Mouse (Mus musculus) heart, adult 2 months (tissue): Measurements from ENCODE around the gene Tbc1d15. TPM values are rescaled to one million over a fixed set of nuclear protein-coding genes. Genes with fewer than 3 reads are reported as not detected.

Source experiments
- DNase-seq, 2 experiments: peaks; one replicate each; pipeline ENCODE4 v3.0.0; 2021
- H3K27ac ChIP-seq: fragments of 200-600 bp; 2 replicates; pipeline ENCODE4 v1.8.1; 2022
- H3K27me3 ChIP-seq: fragments of 200-500 bp; 2 replicates; pipeline ENCODE4 v1.6.1; 2012; ENCODE audit warnings: mild to moderate bottlenecking, low read length, inconsistent platforms, mixed read lengths; ENCODE audit not compliant: control insufficient read depth, insufficient read depth
- H3K36me3 ChIP-seq: fragments of 200-500 bp; 2 replicates; pipeline ENCODE4 v1.6.1; 2012; ENCODE audit warnings: low read length, inconsistent platforms; ENCODE audit not compliant: control insufficient read depth, insufficient read depth
- H3K4me1 ChIP-seq: fragments of 200-500 bp; 2 replicates; pipeline ENCODE4 v1.6.1; 2011; ENCODE audit warnings: low read length; ENCODE audit not compliant: control insufficient read depth, insufficient read depth
- H3K4me3 ChIP-seq: fragments of 200-600 bp; 2 replicates; pipeline ENCODE4 v1.8.1; 2022
- H3K79me2 ChIP-seq: fragments of 200-500 bp; replicated peaks from 2 replicates; pipeline ENCODE4 v1.6.1; 2012; ENCODE audit warnings: mild to moderate bottlenecking, inconsistent platforms, low read length, moderate library complexity, mixed read lengths; ENCODE audit not compliant: control insufficient read depth, insufficient read depth
- H3K9ac ChIP-seq: fragments of 200-500 bp; 2 replicates; pipeline ENCODE4 v1.6.1; 2012; ENCODE audit warnings: low read depth, mild to moderate bottlenecking, control low read depth, inconsistent platforms, low read length, mixed read lengths
- CTCF ChIP-seq: fragments of 200-600 bp; IDR thresholded peaks from 2 replicates; pipeline ENCODE4 v1.8.1; 2022; ENCODE audit warnings: antibody characterized with exemption, mild to moderate bottlenecking, moderate library complexity
- EP300 ChIP-seq: fragments of 200-500 bp; IDR thresholded peaks from 2 replicates; pipeline ENCODE4 v1.6.1; 2011; ENCODE audit warnings: low read depth, low read length, control low read depth; ENCODE audit not compliant: insufficient read depth
- POLR2A ChIP-seq: fragments of 200-500 bp; IDR thresholded peaks from 2 replicates; pipeline ENCODE4 v1.6.1; 2011; ENCODE audit warnings: mild to moderate bottlenecking, low read depth, low read length, control low read depth; ENCODE audit not compliant: insufficient read depth
- WGBS: fragments of 180-500 bp; shearing (Covaris S2); methylation state at CpG from one replicate; pipeline ENCODE4 v1.1.7; 2018; 5-methylcytosine and 5-hydroxymethylcytosine counted together
- intact Hi-C: fragments of 180-260 bp; cut with DNase I; formaldehyde crosslinking; loops from one replicate; pipeline ENCODE4 v1.15.1; 2025
- polyA plus RNA-seq: library from polyadenylated mRNA; depleted of rRNA; stranded (reverse); fragments of >200 nt; gene quantifications from 2 replicates; pipeline ENCODE4 v1.2.3, GENCODE M21; 2012
- total RNA-seq, 2 experiments: library from RNA; stranded (reverse); gene quantifications; 2 replicates each; pipeline ENCODE4 v1.2.3; 2021

Tbc1d15 gene
- total and polyA plus RNA-seq, 3 experiments, result 6.7 to 56.9 (median 42.7) TPM

DNA sequence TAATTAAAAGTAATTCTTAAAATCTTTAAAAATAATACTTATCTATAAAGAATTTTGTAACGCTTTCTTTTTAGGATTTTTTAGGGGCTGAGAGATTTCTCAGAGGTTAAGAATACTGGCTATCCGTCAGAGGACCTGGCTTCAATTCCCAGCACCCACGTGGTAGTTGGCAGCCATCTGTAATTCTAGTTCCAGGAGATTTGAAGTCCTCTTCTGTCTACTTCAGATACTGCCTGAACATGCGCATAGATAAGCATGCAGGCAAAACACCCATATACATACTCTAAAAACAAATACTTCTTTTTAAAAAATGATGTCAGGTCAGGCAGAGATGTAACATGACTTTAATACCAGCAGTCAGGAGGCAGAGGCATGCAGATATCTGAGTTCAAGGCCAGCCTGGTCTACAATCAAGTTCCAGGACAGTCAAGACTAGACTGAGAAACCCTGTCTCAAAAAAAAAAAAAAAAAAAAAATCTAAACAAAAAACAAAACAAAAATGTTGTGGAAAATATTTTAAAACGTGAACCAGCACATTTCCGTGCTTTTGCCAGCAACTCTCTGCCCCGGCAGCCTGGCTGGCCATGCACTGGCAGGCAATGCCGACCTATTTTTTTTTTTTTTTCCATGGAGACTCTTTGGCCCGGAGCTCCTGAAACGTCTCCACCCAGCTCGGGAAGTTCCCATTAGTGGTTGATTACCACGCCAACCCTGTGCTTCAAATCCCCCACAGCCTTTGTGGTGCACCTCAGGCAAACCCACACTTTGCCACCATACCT lies 19.5 kb upstream of the Tbc1d15 start:
- no peaks in the 10 kb centered on the region for H3K27me3 ChIP-seq
- no peaks in the 10 kb centered on the region for H3K36me3 ChIP-seq
- H3K79me2 ChIP-seq, result no peaks in the 10 kb centered on the region
- intact Hi-C loops, result no loop called here
- WGBS, result 74% methylated on average over 12 of the region's 12 CpGs
- no peak for DNase-seq
- no peak overlapping the region for H3K9ac ChIP-seq
- no peak overlapping the region for H3K27ac ChIP-seq
- H3K4me3 ChIP-seq, result no peak overlapping the region
- H3K4me1 ChIP-seq, result no peaks in the 10 kb centered on the region
- TF ChIP-seq EP300 (no peak), CTCF (no peak)

DNA sequence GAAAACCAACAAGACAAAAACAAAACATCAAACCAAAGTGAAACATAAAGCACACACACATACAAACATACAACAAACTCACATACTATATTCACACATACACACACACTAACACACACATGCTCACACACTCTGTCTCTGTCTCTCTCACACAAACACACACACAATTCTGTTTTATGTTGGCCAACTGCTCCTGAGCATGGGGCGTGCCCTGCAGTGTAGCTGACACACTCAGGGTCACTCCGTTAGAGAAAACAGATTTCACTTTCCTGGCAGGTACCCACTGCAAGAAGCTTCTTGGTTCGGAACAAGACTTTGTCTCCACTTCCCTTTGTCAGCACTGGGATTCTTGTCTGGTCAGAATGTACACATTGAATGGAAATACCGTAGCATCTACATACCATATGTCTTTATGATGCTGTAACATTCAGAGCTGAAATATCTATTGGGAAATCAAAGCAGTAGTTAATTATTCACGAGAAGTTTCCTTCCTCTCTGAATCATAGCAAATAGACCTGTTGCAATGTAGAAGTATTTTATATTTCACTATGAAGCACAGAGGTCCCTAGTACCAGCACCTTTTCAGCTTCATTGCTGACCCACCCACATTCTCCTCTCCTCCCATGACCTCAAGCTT lies 11.8 kb upstream of the Tbc1d15 start:
- Histone ChIP-seq H3K4me3 (no peak overlapping the region), H3K4me1 (no peaks in the 10 kb centered on the region), H3K9ac (no peak overlapping the region), H3K27me3 (no peaks in the 10 kb centered on the region), H3K27ac (no peak overlapping the region), H3K79me2 (no peaks in the 10 kb centered on the region), H3K36me3 (no peaks in the 10 kb centered on the region)
- no peak for DNase-seq
- intact Hi-C loops, result no loop called here
- 60% methylated on average over 5 of the region's 5 CpGs for WGBS
- no peak for TF ChIP-seq POLR2A

DNA sequence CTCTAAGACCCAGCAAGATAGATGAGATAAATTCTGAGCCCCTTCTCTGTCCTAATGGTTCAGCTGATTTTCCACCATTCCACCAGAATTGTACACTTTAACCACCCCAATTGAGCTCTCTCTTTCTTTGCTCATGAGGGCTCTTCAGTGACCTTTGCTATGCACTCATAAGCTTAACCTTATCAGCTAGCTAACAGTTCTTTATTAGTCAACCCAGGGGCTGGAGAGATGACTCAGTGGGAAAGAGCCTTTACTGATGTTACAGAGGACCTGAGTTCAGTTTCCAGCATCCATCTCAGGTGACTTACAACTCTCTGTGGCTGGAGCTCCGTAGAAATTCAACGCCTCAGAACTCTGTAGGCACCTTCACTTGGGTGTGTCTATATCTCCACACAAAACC lies 11.0 kb upstream of the Tbc1d15 start:
- no peaks in the 10 kb centered on the region for H3K79me2 ChIP-seq
- no peak for DNase-seq
- H3K4me1 ChIP-seq, result no peaks in the 10 kb centered on the region
- TF ChIP-seq CTCF, result no peak
- no peak for TF ChIP-seq POLR2A
- TF ChIP-seq EP300, result no peak
- no peaks in the 10 kb centered on the region for H3K36me3 ChIP-seq
- 87% methylated on average over 2 of the region's 2 CpGs for WGBS
- no peak overlapping the region for H3K27ac ChIP-seq
- intact Hi-C loops, result no loop called here
- H3K27me3 ChIP-seq, result no peaks in the 10 kb centered on the region
- H3K4me3 ChIP-seq, result no peak overlapping the region
- no peak overlapping the region for H3K9ac ChIP-seq

DNA sequence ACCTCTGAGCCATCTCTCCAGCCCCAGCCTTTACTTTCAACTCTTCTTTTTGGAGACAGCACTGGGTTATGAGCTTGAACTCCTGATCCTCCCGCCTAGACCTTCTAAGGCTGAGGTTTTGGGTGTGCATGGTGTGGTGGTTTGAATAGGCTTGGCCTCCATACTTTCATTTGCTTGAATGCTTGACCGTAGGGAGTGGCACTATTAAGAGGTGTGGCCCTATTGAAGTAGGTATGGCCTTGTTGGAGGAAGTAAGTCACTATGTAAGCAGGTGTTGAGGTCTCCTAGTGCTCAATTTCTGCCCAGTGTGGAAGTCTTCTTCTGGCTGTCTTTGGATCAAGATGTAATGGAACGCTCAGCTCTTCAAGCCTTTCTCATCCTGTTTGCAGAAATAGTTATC lies 10.2 kb upstream of the Tbc1d15 start:
- Histone ChIP-seq H3K27ac (no peak overlapping the region), H3K9ac (no peak overlapping the region), H3K36me3 (no peaks in the 10 kb centered on the region), H3K79me2 (no peaks in the 10 kb centered on the region), H3K4me1 (no peaks in the 10 kb centered on the region), H3K4me3 (no peak overlapping the region), H3K27me3 (no peaks in the 10 kb centered on the region)
- no peak for DNase-seq
- 86% methylated on average over 3 of the region's 3 CpGs for WGBS
- no peak for TF ChIP-seq CTCF
- TF ChIP-seq EP300, result no peak
- TF ChIP-seq POLR2A, result no peak
- intact Hi-C loops, result no loop called here

DNA sequence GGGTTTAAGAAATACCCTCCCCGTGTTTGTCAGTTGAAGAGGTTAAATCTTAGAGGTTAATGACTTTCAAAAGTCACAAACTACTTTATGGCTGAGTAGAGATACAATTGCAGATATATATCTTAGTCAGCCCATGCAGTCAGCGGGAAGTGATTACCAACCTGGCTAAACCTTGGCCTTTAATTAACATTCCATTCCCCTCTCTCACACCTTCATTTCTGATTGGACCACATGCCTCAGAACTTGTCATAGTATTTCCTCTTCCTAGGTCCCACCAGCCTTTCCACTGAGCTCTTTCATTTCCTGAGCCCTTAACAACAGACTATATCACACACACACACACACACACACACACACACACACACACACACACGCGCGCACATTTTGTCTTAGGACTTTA lies 4.9 kb upstream of the Tbc1d15 start:
- intact Hi-C loops, result no loop called here
- DNase-seq, result no peak
- TF ChIP-seq EP300 (no peak), POLR2A (no peak), CTCF (no peak)
- Histone ChIP-seq H3K79me2 (no peaks in the 10 kb centered on the region; the same call in 1 of the 2 replicates), H3K27me3 (no peaks in the 10 kb centered on the region), H3K27ac (no peak overlapping the region), H3K36me3 (no peaks in the 10 kb centered on the region), H3K4me3 (no peak overlapping the region), H3K9ac (no peak overlapping the region), H3K4me1 (no peaks in the 10 kb centered on the region; the same call in 1 of the 2 replicates)
- WGBS, result 74% methylated on average over 5 of the region's 5 CpGs

DNA sequence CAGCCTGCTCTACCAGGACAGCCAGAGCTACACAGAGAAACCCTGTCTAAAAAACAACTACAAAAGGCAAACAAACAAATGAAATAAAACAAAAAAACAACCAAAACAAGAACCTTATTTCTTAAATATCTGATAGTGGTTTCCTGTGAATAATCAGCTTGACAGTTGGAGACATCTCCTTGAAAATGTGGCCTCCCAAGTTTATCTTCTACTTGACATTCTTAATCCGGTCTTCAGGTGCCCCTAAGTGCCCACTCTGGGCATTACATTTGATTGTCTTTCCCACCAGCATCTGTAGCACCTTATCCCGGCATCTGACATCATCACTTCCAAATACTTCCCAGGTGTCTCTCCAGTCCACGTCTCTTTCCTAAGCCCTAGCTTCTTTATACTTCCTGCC lies 2.3 kb upstream of the Tbc1d15 start:
- no peaks in the 10 kb centered on the region for H3K36me3 ChIP-seq
- H3K79me2 ChIP-seq, result peaks cover 2% of the 10 kb centered on the region; the same call in 1 of the 2 replicates
- no peak overlapping the region for H3K9ac ChIP-seq
- peaks cover 3% of the 10 kb centered on the region; the same call in 1 of the 2 replicates for H3K4me1 ChIP-seq
- no peak overlapping the region for H3K27ac ChIP-seq
- no peak overlapping the region for H3K4me3 ChIP-seq
- no peaks in the 10 kb centered on the region for H3K27me3 ChIP-seq
- 62% methylated on average over 3 of the region's 3 CpGs for WGBS
- DNase-seq, result no peak
- intact Hi-C loops, result loop anchor here (5.0 kb wide), 2 partner anchors 109 to 129 kb away; partner anchors contain the start of genes Thap2, Tmem19 and Zfc3h1
- TF ChIP-seq CTCF (no peak), EP300 (no peak), POLR2A (no peak)
